Mouse (Mus musculus) intestine, embryonic 14.5 days (tissue): Measurements from ENCODE around the gene Abhd16a. TPM values are rescaled to one million over a fixed set of nuclear protein-coding genes. Genes with fewer than 3 reads are reported as not detected.

ENCODE experiments used
- ATAC-seq: fragments of 200-750 bp; cut with Nextera tagmentation; replicated peaks from 2 replicates; pipeline ENCODE4 v1.8.0; 2017; ENCODE audit warnings: low read depth, moderate number of reproducible peaks, moderate TSS enrichment, moderate library complexity; ENCODE audit not compliant: low FRiP score, low TSS enrichment
- DNase-seq: peaks from one replicate; pipeline ENCODE4 v3.0.0-alpha.2; 2018; ENCODE audit warnings: low spot score
- H3K27ac ChIP-seq: fragments of 300-500 bp; sonication (generic); 2 replicates; pipeline ENCODE4 v1.5.1; 2014; ENCODE audit warnings: low read depth, mild to moderate bottlenecking, control low read depth
- H3K27me3 ChIP-seq: fragments of 300-500 bp; sonication (generic); replicated peaks from 2 replicates; pipeline ENCODE4 v1.6.1; 2014; ENCODE audit warnings: low read length, control low read depth; ENCODE audit not compliant: control insufficient read depth, insufficient read depth
- H3K36me3 ChIP-seq: fragments of 300-500 bp; sonication (generic); 2 replicates; pipeline ENCODE4 v1.6.1; 2014; ENCODE audit warnings: low read length, control low read depth; ENCODE audit not compliant: control insufficient read depth, insufficient read depth
- H3K4me1 ChIP-seq: fragments of 300-500 bp; sonication (generic); replicated peaks from 2 replicates; pipeline ENCODE4 v1.6.1; 2014; ENCODE audit warnings: low read length, control low read depth, mixed read lengths; ENCODE audit not compliant: control insufficient read depth, insufficient read depth
- H3K4me2 ChIP-seq: fragments of 300-500 bp; sonication (generic); 2 replicates; pipeline ENCODE4 v1.6.1; 2014; ENCODE audit warnings: low read length
- H3K4me3 ChIP-seq: fragments of 300-500 bp; sonication (generic); 2 replicates; pipeline ENCODE4 v1.5.1; 2014; ENCODE audit warnings: low read depth, low read length, control low read depth, mixed read lengths
- H3K9ac ChIP-seq: fragments of 300-500 bp; sonication (generic); 2 replicates; pipeline ENCODE4 v1.6.1; 2014; ENCODE audit warnings: mild to moderate bottlenecking, low read length
- H3K9me3 ChIP-seq: fragments of 300-500 bp; sonication (generic); 2 replicates; pipeline ENCODE4 v1.6.1; 2016; ENCODE audit warnings: low read length, control low read depth; ENCODE audit not compliant: control insufficient read depth
- WGBS: fragments of 180-500 bp; shearing (Covaris S2); extraction: QIAGEN DNeasy Blood & Tissue Kit; methylation state at CpG from one replicate; pipeline ENCODE4 v1.1.7; 2014; 5-methylcytosine and 5-hydroxymethylcytosine counted together
- polyA plus RNA-seq: library from polyadenylated mRNA; unstranded; fragments of >200 nt; fragmentation: Nextera tagmentation; extraction: Ambion mirVana; gene quantifications from 2 replicates; pipeline ENCODE4 v1.2.1, GENCODE M21; 2014

Abhd16a gene
- polyA plus RNA-seq, 1 experiment from 2014 or later: 86.4 TPM

GRCm38 (mm10) chr17:35126206-35126611 is 37.1 kb downstream of the Abhd16a start, which contains the start of gene D17H6S53E:
TSS of gene D17H6S53E (plus strand) at chr17:35126373.
- DNase-seq (peak; percentile 83), ATAC-seq (peak; percentile 48)
- WGBS: under 1% methylated on average over 36 of the region's 36 CpGs
- H3K4me2 ChIP-seq: peak within 1 kb of the TSS; percentile 80
- H3K36me3 ChIP-seq: peaks cover 27% of the 10 kb centered on the region
- peak within 1 kb of the TSS; percentile 85 for H3K27ac ChIP-seq
- peak within 1 kb of the TSS; percentile 74 for H3K9ac ChIP-seq
- H3K27me3 ChIP-seq: no peaks in the 10 kb centered on the region
- H3K4me3 ChIP-seq: peak within 1 kb of the TSS; percentile 69
- peaks cover 25% of the 10 kb centered on the region for H3K4me1 ChIP-seq
- H3K9me3 ChIP-seq: no peaks in the 10 kb centered on the region

DNA sequence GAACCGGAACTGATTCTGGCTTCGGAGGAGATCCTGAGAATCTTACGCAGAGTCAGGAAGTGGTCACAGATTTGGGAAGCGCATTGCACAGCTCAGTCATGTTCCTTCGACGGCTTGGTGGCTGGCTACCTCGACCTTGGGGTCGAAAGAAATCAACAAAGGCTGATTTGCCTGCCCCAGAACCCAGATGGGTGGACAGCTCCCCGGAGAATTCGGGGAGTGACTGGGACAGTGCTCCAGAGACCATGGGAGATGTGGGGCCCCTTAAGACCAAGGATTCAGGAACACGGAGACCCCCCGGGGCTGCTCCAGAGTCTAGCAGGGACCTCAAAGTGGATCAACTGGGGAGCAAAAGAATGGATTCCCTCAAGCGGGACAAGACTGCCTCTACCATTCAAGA is 38.0 kb downstream of the Abhd16a start:
- Histone ChIP-seq H3K36me3 (peaks cover 27% of the 10 kb centered on the region), H3K27me3 (no peaks in the 10 kb centered on the region), H3K9me3 (no peaks in the 10 kb centered on the region), H3K4me2 (peak overlapping the region; percentile 80), H3K4me3 (peak overlapping the region; percentile 69), H3K9ac (peak overlapping the region; percentile 74), H3K27ac (peak overlapping the region; percentile 85; the same call in 1 of the 2 replicates), H3K4me1 (peaks cover 25% of the 10 kb centered on the region)
- DNase-seq: no peak
- no peak for ATAC-seq
- 67% methylated on average over 13 of the region's 13 CpGs for WGBS

GRCm38 (mm10) chr17:35128996-35129395 is 39.9 kb downstream of the Abhd16a start:
- Histone ChIP-seq H3K36me3 (peaks cover 22% of the 10 kb centered on the region), H3K9ac (no peak overlapping the region), H3K4me3 (no peak overlapping the region), H3K4me2 (no peak overlapping the region), H3K4me1 (peaks cover 20% of the 10 kb centered on the region), H3K9me3 (no peaks in the 10 kb centered on the region), H3K27ac (no peak overlapping the region), H3K27me3 (no peaks in the 10 kb centered on the region)
- DNase-seq: no peak
- no peak for ATAC-seq
- 71% methylated on average over 11 of the region's 11 CpGs for WGBS

GRCm38 (mm10) chr17:35131038-35131437 is 42.0 kb downstream of the Abhd16a start:
- 91% methylated on average over 8 of the region's 8 CpGs for WGBS
- Histone ChIP-seq H3K27me3 (no peaks in the 10 kb centered on the region), H3K9ac (no peak overlapping the region), H3K4me3 (no peak overlapping the region), H3K4me2 (no peak overlapping the region), H3K4me1 (peaks cover 6% of the 10 kb centered on the region), H3K36me3 (peaks cover 12% of the 10 kb centered on the region; the same call in 1 of the 2 replicates), H3K9me3 (no peaks in the 10 kb centered on the region), H3K27ac (no peak overlapping the region)
- ATAC-seq (no peak), DNase-seq (no peak)

- Histone ChIP-seq H3K4me2 (no peak within 1 kb of the TSS), H3K36me3 (peaks cover 12% of the 10 kb centered on the region; the same call in 1 of the 2 replicates), H3K27me3 (no peaks in the 10 kb centered on the region), H3K9ac (no peak within 1 kb of the TSS), H3K4me1 (peaks cover 11% of the 10 kb centered on the region), H3K4me3 (no peak within 1 kb of the TSS), H3K27ac (no peak within 1 kb of the TSS), H3K9me3 (no peaks in the 10 kb centered on the region)
- DNase-seq (no peak), ATAC-seq (no peak)
- WGBS: 81% methylated on average over 15 of the region's 15 CpGs
Measured at GRCm38 (mm10) chr17:35131500-35132173, 42.6 kb downstream of the Abhd16a start, which contains the start of gene Apom. TSS of gene Apom (minus strand) at chr17:35132050.

DNA sequence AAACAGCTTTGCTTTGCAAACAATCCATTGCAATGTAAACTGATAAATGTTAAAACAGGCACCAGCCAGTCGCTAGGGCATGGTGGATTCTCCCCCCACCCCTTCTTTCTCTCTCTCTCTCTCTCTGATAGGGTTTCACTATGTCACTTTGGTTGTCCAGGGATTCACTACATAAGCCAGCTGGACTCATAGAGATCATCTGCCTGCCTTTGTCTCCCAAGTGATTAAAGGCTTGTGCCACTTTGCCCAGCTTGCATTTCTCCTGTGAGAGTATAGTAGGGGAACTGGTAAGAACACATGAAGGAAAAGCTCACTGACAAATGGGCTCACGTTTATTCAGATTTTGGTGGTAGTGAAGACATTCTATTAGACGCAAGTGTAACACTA is 43.1 kb downstream of the Abhd16a start:
- Histone ChIP-seq H3K36me3 (peaks cover 12% of the 10 kb centered on the region; the same call in 1 of the 2 replicates), H3K9me3 (no peaks in the 10 kb centered on the region), H3K4me3 (no peak overlapping the region), H3K27me3 (no peaks in the 10 kb centered on the region), H3K4me1 (peaks cover 11% of the 10 kb centered on the region), H3K9ac (no peak overlapping the region), H3K4me2 (no peak overlapping the region), H3K27ac (no peak overlapping the region)
- 63% methylated on average over 3 of the region's 3 CpGs for WGBS
- DNase-seq (no peak), ATAC-seq (no peak)

- Histone ChIP-seq H3K4me2 (no peak overlapping the region), H3K9me3 (no peaks in the 10 kb centered on the region), H3K27ac (no peak overlapping the region), H3K4me3 (no peak overlapping the region), H3K9ac (no peak overlapping the region), H3K4me1 (peaks cover 13% of the 10 kb centered on the region), H3K36me3 (peaks cover 11% of the 10 kb centered on the region), H3K27me3 (no peaks in the 10 kb centered on the region)
- DNase-seq (no peak), ATAC-seq (no peak)
- 89% methylated on average over 7 of the region's 7 CpGs for WGBS
Measured at GRCm38 (mm10) chr17:35133517-35133916, 44.5 kb downstream of the Abhd16a start.

DNA sequence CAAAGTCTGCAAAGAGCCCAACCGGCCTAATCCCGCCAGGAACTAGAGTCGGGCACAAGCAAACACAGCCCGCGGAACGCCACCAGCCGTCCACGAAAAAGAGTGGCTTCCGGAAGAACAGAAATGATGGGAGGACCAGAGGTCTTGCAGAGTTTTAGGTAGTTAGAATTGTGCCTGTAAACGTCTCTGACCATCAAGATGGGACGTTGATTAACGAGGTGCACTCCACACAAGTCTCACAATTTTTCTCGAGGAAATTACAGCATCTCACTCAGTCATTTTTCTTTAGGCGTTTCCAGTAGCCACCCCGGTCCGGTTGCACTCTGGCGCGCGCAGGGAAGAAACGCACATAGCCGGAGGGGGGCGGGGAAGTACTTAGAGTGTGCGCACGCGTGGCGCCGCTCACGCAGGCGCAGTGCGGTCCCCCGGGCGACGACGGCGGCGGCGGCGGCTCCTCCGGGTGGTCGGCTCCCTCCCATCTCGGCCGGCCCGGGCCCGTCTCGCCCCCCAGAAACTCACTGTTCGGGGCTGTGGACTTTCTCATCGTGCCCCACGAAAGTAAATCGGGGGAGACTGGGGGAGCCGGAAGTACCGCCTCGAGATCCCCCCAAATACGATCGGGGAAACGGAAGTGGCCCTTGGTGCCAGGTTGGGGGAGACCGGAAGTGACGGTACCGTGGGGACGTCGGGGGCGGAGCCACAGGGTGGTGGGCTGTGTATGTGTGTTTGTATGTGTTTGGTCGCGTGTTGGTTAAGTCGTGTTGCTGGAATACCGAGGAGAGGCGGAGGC is 45.9 kb downstream of the Abhd16a start, which contains the start of gene Bag6:
Gene Bag6, plus strand, starts transcription at position 378 of the 790 bp plus-strand sequence.
- Histone ChIP-seq H3K27me3 (no peaks in the 10 kb centered on the region), H3K4me3 (peak within 1 kb of the TSS; percentile 80), H3K4me1 (peaks cover 13% of the 10 kb centered on the region), H3K36me3 (peaks cover 25% of the 10 kb centered on the region), H3K9me3 (no peaks in the 10 kb centered on the region), H3K27ac (peak within 1 kb of the TSS; percentile 97), H3K9ac (peak within 1 kb of the TSS; percentile 86), H3K4me2 (peak within 1 kb of the TSS; percentile 93)
- DNase-seq (peak; percentile 98), ATAC-seq (peak; percentile 89)
- 1% methylated on average over 66 of the region's 66 CpGs for WGBS
